Mouse (Mus musculus) limb, embryonic 11.5 days (tissue): ENCODE measurements around the gene Usp3. TPM values are rescaled to one million over a fixed set of nuclear protein-coding genes. Genes with fewer than 3 reads are reported as not detected.

Experiments
- ATAC-seq: fragments of 200-750 bp; cut with Nextera tagmentation; 2 replicates; pipeline ENCODE4 v1.8.0; 2017; ENCODE audit warnings: low read depth; ENCODE audit not compliant: insufficient number of reproducible peaks, low FRiP score, low TSS enrichment
- DNase-seq: peaks from one replicate; pipeline ENCODE4 v3.0.0-alpha.2; 2015; ENCODE audit warnings: low spot score
- H3K27ac ChIP-seq: fragments of 300-500 bp; sonication (generic); replicated peaks from 2 replicates; pipeline ENCODE4 v1.5.1; 2014; ENCODE audit warnings: low read depth, mild to moderate bottlenecking, low read length
- H3K27me3 ChIP-seq: fragments of 300-500 bp; sonication (generic); 2 replicates; pipeline ENCODE4 v1.6.1; 2014; ENCODE audit warnings: mild to moderate bottlenecking, low read length, mixed read lengths; ENCODE audit not compliant: control insufficient read depth, insufficient read depth
- H3K36me3 ChIP-seq: fragments of 300-500 bp; sonication (generic); 2 replicates; pipeline ENCODE4 v1.6.1; 2014; ENCODE audit warnings: mild to moderate bottlenecking, low read length, moderate library complexity, mixed read lengths; ENCODE audit not compliant: control insufficient read depth, insufficient read depth
- H3K4me1 ChIP-seq: fragments of 300-500 bp; sonication (generic); 2 replicates; pipeline ENCODE4 v1.6.1; 2014; ENCODE audit warnings: low read length, mixed read lengths; ENCODE audit not compliant: control insufficient read depth, insufficient read depth
- H3K4me2 ChIP-seq: fragments of 300-500 bp; sonication (generic); 2 replicates; pipeline ENCODE4 v1.6.1; 2014; ENCODE audit warnings: low read depth, mild to moderate bottlenecking, moderate library complexity; ENCODE audit not compliant: severe bottlenecking
- H3K4me3 ChIP-seq: fragments of 300-500 bp; sonication (generic); 2 replicates; pipeline ENCODE4 v1.5.1; 2014; ENCODE audit warnings: low read depth, low read length
- H3K9ac ChIP-seq: fragments of 300-500 bp; sonication (generic); 2 replicates; pipeline ENCODE4 v1.6.1; 2014; ENCODE audit warnings: mild to moderate bottlenecking, low read length
- H3K9me3 ChIP-seq: fragments of 300-500 bp; sonication (generic); 2 replicates; pipeline ENCODE4 v1.6.1; 2016; ENCODE audit warnings: low read length; ENCODE audit not compliant: control insufficient read depth
- whole genome bisulfite sequencing: fragments of 180-500 bp; shearing (Covaris S2); extraction: QIAGEN DNeasy Blood & Tissue Kit; methylation state at CpG from one replicate; pipeline ENCODE4 v1.1.7; 2014; 5-methylcytosine and 5-hydroxymethylcytosine counted together
- polyA plus RNA-seq: library from polyadenylated mRNA; unstranded; fragments of >200 nt; fragmentation: Nextera tagmentation; extraction: Ambion mirVana; gene quantifications from 2 replicates; pipeline ENCODE4 v1.2.1, GENCODE M21; 2014

Gene Usp3
- 90.9 and 102 TPM in 2 replicates for polyA plus RNA-seq

DNA sequence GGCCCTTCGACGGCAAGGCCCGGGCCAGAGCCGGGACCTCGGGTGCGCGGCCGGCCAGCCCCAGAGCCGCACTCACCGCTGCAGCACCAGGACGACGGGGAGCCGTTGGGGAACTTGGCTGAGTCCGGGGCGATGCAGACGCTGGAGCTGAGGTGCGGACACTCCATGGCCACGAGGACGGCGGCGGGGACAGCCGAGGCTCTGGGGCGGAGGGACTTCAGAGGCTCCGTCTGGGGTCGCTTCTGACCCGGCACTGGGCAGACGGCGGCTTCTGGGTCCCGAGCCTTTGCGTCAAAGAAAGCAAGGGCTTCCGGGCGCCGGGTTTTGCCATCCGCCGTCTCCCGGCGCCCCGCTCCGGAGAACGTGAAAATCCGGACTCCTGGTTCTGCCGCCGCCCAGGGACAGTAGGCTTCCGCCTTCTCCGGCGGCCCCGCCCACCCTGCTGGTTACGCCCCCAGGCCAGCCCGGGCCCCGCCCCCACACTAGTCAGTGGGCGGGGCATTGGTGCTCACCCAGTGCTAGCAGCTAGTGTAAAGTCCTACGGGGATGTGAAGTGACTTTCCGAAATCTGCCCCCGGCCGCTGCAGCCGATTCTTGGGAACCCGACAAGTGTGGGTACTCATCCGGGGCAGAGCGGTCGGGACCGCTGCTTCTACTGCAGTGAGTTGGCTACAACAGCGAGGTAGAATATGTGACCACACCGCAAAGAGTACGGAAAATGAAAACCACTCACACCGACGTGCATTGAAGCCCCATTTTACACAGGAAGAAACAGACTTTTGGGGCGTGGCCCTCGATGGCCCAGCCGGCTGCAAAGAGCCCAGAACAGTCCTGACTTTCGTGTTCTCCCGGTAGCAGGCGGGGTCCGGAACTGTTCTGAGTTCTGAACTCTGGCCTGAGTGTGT, at the start of gene Usp3:
Usp3 (minus strand) TSS at position 435 of the 905 bp plus-strand sequence.
- peak within 1 kb of the TSS; percentile 99 for H3K9ac ChIP-seq
- peak within 1 kb of the TSS; percentile 88 for H3K4me3 ChIP-seq
- H3K9me3 ChIP-seq: no peaks in the 10 kb centered on the region
- peak within 1 kb of the TSS; percentile 49 for H3K4me2 ChIP-seq
- peak; percentile 99 for DNase-seq
- H3K27ac ChIP-seq: peak within 1 kb of the TSS; percentile 93
- no peaks in the 10 kb centered on the region for H3K36me3 ChIP-seq
- WGBS: under 1% methylated on average over 73 of the region's 73 CpGs
- ATAC-seq: peak; percentile 88
- no peaks in the 10 kb centered on the region for H3K27me3 ChIP-seq
- peaks cover 37% of the 10 kb centered on the region for H3K4me1 ChIP-seq

DNA sequence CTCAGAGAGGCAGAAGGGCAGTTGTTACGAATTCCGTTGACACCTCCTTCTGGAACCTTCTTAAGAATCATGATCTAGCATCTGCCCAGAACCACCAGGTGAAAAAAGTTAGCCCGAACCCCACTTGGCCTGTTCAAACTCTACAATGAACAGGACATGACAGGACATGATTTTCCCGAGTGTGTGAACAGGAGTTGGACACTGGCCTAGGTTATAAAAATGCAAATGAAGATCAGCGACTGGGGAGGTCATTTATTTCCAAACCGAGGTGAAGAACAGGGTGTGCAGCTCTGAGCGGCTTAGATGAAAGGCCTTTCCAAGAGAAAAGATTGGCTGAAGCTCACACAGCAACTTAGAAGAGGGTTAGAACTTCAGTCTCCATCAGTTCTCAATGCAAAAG, 47.5 kb upstream of the Usp3 start:
- no peak for ATAC-seq
- DNase-seq: no peak
- no peaks in the 10 kb centered on the region for H3K4me1 ChIP-seq
- H3K4me2 ChIP-seq: no peak overlapping the region
- no peak overlapping the region for H3K9ac ChIP-seq
- H3K27ac ChIP-seq: no peak overlapping the region
- no peaks in the 10 kb centered on the region for H3K27me3 ChIP-seq
- no peaks in the 10 kb centered on the region for H3K36me3 ChIP-seq
- H3K4me3 ChIP-seq: no peak overlapping the region
- WGBS: 78% methylated on average over 7 of the region's 7 CpGs
- no peaks in the 10 kb centered on the region for H3K9me3 ChIP-seq

DNA sequence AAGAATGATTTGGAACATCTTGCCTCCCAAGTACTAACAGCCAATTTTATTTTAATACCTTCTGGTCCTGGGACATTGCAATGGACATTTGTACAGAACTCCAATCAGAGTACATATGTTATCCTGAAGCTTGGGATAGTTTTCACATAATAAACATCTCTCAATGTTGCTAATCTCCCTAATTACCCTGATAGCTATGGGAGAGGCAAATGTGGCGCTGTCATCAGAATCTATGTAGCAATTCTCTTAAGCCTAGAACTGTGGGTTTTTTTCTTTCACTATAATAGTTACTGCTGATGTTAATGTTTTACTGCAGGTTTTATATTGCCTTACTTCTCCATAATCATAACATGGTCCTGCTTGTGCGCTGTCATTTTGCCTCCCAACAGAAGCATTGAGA, 46.7 kb upstream of the Usp3 start:
- Histone ChIP-seq H3K4me3 (no peak overlapping the region), H3K9me3 (no peaks in the 10 kb centered on the region), H3K4me1 (no peaks in the 10 kb centered on the region), H3K36me3 (no peaks in the 10 kb centered on the region), H3K4me2 (no peak overlapping the region), H3K27ac (no peak overlapping the region), H3K9ac (no peak overlapping the region), H3K27me3 (no peaks in the 10 kb centered on the region)
- ATAC-seq: no peak
- DNase-seq: no peak
- 98% methylated on average over 2 of the region's 2 CpGs for whole genome bisulfite sequencing

DNA sequence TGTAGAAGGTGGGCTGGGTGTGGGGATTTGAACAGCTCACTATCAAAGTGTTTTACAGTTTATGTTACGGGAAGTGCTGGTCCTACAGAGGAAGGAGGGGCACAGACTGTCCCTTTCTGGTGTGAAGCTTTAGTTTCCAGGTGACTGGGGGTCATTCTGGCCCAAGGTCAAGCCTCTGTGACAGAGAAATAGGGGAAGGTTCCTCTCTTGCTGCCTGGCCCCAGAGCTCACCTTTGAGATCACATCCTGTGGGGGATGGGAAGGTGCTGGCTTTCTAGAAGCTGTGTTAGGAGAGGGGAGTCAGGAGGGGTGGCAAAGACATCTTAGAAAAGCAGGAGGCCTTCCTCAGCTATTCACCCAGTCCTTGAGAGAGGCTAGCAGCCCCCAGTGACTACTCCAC, 39.5 kb upstream of the Usp3 start:
- DNase-seq (no peak), ATAC-seq (no peak)
- Histone ChIP-seq H3K4me1 (no peaks in the 10 kb centered on the region), H3K36me3 (no peaks in the 10 kb centered on the region), H3K4me3 (no peak overlapping the region), H3K27ac (no peak overlapping the region), H3K27me3 (no peaks in the 10 kb centered on the region), H3K9me3 (no peaks in the 10 kb centered on the region), H3K4me2 (no peak overlapping the region), H3K9ac (no peak overlapping the region)
- 63% methylated on average over 1 of the region's 1 CpGs for WGBS

DNA sequence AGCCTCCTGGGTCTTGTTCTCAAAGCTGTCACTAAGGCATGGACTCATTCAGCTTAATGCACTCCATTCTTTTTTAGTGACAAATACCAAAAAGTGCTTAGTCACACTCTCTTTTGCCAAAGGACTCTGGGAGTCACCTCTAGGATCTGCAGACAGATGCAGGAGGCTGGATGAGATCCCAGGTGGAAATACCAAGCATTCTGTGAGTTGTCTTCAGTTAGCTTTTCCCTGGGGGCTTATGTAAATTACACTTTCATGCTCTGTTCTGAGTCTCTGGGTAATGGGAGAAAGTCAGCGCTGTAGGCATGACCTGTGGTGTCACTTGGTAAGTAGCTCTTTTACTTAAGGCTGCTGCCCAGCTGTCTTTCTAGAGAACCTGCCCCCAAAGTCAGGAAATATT, 38.0 kb upstream of the Usp3 start:
- H3K27me3 ChIP-seq: no peaks in the 10 kb centered on the region
- no peaks in the 10 kb centered on the region for H3K9me3 ChIP-seq
- H3K4me2 ChIP-seq: no peak overlapping the region
- no peak for ATAC-seq
- H3K4me1 ChIP-seq: no peaks in the 10 kb centered on the region
- H3K27ac ChIP-seq: no peak overlapping the region
- no peak overlapping the region for H3K4me3 ChIP-seq
- WGBS: 35% methylated on average over 1 of the region's 1 CpGs
- H3K36me3 ChIP-seq: no peaks in the 10 kb centered on the region
- no peak for DNase-seq
- H3K9ac ChIP-seq: no peak overlapping the region

DNA sequence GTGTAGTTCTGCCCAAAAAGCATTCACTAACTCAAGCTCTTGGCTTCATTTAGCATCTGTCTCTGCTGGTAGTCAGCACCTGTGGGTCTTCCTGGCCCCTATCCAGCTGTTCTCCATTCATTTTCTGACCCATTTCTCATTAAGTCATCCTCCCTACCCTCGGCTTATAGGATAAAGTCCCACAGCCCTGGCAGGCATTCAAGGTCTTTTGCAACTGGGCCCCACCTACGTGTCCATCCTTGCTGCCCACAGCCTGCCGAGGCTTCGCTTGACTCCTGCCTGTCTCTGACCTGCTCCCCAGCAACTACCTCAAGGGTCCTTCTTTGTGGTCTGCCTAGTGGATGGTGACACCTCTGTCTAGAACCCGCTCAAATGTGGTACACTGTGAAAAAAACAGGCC, 33.7 kb upstream of the Usp3 start:
- no peaks in the 10 kb centered on the region for H3K9me3 ChIP-seq
- DNase-seq (no peak), ATAC-seq (no peak)
- H3K27me3 ChIP-seq: no peaks in the 10 kb centered on the region
- H3K27ac ChIP-seq: no peak overlapping the region
- 87% methylated on average over 5 of the region's 5 CpGs for WGBS
- no peaks in the 10 kb centered on the region for H3K36me3 ChIP-seq
- H3K4me3 ChIP-seq: no peak overlapping the region
- H3K4me1 ChIP-seq: no peaks in the 10 kb centered on the region
- no peak overlapping the region for H3K4me2 ChIP-seq
- H3K9ac ChIP-seq: no peak overlapping the region

DNA sequence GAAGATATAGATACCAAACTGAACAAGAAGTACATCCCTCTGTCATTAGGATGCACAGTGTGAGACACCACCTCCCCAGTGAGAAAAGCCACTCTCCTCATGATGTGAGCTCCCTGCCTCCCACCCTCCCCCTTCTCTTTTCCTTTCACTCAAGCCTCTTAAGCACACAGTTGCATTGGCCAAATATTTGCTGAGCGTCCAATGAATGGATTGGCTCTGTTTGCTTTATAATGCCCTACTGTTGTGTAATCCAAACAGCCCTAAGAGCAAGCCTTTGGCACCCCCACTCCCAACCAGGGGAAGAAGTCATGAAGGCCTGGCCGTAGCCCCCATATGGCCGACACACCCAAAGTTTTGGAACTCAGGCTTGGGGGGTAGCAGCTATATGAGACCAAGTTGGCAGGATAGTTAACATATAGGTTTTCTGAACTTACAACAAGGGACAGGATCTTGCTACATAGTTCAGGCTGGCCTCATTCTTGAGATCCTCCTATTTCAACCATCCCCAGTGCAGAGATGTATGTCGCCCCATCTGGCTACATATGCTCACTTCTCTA, 33.1 kb upstream of the Usp3 start:
- DNase-seq: no peak
- H3K9me3 ChIP-seq: no peaks in the 10 kb centered on the region
- H3K4me1 ChIP-seq: peaks cover 1% of the 10 kb centered on the region
- no peak overlapping the region for H3K9ac ChIP-seq
- ATAC-seq: no peak
- H3K4me3 ChIP-seq: no peak overlapping the region
- no peaks in the 10 kb centered on the region for H3K27me3 ChIP-seq
- no peaks in the 10 kb centered on the region for H3K36me3 ChIP-seq
- WGBS: 92% methylated on average over 4 of the region's 4 CpGs
- H3K4me2 ChIP-seq: no peak overlapping the region
- H3K27ac ChIP-seq: no peak overlapping the region

DNA sequence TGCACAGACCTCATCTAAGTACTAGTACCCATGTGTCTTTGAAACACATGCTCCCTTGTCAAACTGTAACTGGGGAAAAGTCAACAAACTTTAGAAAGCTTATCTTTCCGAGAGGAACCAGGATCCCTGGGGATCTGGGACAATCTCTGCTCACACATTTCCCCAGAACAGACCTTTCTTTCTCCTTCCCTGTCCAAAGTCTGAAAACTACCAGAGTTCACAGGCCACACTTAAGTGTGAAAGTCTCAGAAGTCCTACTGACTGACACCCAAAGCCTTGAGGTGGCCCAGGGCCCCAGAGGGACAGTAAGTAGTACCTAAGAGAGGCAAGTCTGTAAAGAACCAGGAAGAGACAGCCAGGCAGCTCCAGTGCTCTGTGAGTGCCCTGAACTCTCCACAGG, 31.9 kb upstream of the Usp3 start:
- Histone ChIP-seq H3K27me3 (no peaks in the 10 kb centered on the region), H3K4me1 (peaks cover 9% of the 10 kb centered on the region), H3K27ac (no peak overlapping the region), H3K36me3 (no peaks in the 10 kb centered on the region), H3K9me3 (no peaks in the 10 kb centered on the region), H3K4me2 (no peak overlapping the region), H3K9ac (no peak overlapping the region), H3K4me3 (no peak overlapping the region)
- ATAC-seq (no peak), DNase-seq (no peak)
- 53% methylated on average over 1 of the region's 1 CpGs for WGBS
